Mouse (Mus musculus) adrenal gland, postnatal 36 days (tissue): ENCODE measurements around the gene Cfap54. TPM values are rescaled to one million over a fixed set of nuclear protein-coding genes. Genes with fewer than 3 reads are reported as not detected.
A peak's percentile ranks its signal among the peaks of the same experiment; 100 is the strongest.

ENCODE experiments used
- DNase-seq, 2 experiments: peaks; one replicate each; pipeline ENCODE4 v3.0.0; 2021; ENCODE audit warnings: mixed read lengths in 1 of 2
- total RNA-seq, 2 experiments: library from RNA; stranded (reverse); gene quantifications; 2 replicates each; pipeline ENCODE4 v1.2.3; 2021

Cfap54 gene
- total RNA-seq, 2 experiments from 2014 or later, result 5.5 TPM

GRCm38 (mm10) chr10:92941616-92942015, 139.8 kb downstream of the Cfap54 start:
- no peak for DNase-seq

GRCm38 (mm10) chr10:92937741-92938285, 143.6 kb downstream of the Cfap54 start:
- DNase-seq, result no peak

GRCm38 (mm10) chr10:92937091-92937490, 144.3 kb downstream of the Cfap54 start:
- DNase-seq, result peak; percentile 29 to 30

DNA sequence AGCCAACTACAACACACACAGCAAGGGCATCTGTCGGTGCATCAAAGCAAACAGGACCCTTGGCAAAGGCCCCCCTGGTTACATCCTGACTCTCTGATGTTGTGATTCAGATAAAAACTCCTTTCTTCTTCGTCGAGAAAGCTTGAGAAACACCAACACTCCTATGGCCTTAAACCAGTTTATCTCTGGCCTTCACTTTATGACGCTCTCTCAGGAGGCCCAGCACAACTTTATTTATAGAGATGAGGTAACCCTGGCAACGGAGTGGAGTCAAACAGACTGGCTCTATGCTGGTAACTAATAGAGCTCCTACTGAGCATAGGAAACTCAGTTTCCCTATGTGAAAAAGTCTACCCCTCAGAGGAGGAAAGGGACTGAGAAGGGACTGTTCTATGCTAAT, 146.9 kb downstream of the Cfap54 start:
- DNase-seq, result peak; percentile 42 to 61

GRCm38 (mm10) chr10:92933616-92934015, 147.8 kb downstream of the Cfap54 start:
- no peak for DNase-seq

DNA sequence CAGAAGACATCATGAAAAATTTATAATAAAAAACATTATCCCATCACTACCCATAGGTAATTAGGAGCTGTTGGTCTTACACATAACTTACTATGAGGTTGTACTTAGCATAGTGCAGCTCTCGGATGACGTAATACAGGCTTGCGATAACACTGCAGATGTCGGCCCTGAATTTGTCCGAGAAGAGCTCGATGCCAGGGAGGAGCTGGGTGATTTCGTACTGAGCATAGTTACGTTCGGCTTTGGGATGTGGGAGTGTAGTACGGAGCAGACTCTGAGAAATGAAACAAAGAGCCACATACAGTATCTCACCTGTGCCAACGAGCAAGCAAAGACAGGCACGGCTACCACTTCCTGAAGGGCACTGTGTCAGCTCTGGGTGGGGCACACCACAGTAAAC, 149.0 kb downstream of the Cfap54 start:
- peak in 1 of 2 experiments; percentile 13 for DNase-seq

DNA sequence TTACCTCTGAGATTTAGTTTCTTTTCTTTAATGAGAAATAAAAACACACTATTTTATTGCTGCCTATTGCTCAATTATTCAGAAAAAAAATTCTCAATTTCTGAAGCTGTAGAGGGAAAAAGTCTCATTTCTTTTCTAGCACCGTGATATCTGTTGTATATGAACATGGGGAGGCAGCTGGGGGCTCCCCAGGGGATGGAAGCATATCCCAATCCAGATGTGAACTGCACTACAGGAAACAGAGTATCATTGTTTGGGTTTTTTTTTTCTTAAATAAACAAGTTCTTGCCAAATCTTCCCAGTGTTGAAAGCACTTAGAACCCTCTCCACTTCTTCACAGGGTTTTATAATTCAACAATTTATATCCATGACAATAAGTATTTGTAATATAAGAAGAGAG, 151.4 kb downstream of the Cfap54 start:
- DNase-seq, result no peak

DNA sequence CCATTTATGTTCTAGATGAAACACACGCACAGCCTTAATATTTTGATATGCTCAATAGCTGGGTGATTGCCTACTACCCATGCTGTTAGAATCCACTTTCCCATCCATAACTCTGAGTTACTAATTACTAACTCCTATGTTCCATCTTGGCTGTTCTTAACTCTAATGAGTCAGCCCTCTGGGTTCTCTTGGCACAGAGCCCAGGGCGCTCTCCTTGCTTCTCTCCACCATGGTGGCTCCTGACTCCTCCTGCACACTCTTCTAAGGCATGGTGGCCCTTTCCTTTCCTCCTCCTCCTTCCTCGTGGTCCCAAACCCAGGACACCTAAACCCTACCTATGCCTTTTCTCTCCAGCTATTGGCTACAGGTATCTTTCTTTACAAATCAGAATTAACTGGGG, 153.2 kb downstream of the Cfap54 start:
- DNase-seq, result peak; percentile 79 to 86

DNA sequence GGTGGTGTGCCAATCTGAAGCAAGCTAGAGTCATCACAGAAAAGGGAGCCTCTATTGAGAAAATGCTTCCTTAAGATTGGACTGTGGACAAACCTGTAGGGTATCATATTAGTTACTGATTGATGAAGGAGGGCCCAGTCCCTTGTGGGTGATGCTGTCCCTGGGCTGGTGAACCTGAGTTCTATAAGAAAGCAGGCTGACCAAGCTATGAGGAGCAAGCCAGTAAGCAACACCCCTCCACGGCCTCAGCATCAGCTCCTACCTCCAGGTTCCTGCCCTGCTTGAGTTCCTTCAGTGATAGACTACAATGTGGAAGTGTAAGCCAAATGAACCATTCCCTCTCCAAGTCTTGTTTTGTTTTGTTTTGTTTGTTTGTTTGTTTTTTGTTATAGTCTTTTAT, 162.9 kb downstream of the Cfap54 start:
- no peak for DNase-seq

GRCm38 (mm10) chr10:92907246-92907645, 174.2 kb downstream of the Cfap54 start:
- DNase-seq, result no peak

DNA sequence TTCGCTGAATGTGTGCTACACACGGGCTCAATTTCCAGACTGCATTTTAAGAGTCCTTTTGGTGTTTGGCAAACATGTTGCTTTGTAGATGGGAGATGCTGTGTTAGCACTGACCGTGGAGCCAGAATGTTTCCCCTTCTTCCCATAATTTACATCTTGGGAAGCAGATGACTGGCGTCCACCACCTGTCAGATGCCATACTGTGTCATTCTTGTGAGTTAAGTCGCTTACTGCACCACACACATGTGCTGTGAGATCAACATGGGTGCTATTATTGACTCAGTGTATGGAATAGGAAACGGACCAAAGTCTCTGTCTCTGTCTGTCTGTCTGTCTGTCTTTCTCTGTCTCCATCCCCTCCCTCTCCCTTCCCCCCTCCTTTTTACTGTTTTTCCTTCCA, 193.0 kb downstream of the Cfap54 start:
- DNase-seq, result no peak

DNA sequence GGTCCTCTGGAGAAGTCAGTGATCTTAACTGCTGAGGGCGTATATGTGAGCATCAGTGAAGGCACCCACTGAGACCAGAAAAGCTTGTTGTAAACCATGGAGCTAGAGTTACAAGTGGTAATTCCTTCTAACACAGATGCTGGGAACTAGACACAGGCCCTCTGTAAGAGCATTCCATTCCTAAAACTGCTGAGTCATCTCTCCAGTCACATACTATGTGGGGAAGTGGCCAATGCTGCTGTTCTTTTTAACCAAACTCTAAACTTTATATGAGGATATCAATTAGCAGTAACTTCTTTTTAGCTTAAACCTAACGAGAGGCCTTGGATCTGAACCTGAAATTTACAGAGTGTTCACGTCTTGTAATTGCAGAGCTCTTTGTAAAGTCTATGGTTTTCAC, 203.4 kb downstream of the Cfap54 start:
- DNase-seq, result no peak

- no peak for DNase-seq
These were observed 240.4 kb downstream of the Cfap54 start for GRCm38 (mm10) chr10:92840980-92841379.

DNA sequence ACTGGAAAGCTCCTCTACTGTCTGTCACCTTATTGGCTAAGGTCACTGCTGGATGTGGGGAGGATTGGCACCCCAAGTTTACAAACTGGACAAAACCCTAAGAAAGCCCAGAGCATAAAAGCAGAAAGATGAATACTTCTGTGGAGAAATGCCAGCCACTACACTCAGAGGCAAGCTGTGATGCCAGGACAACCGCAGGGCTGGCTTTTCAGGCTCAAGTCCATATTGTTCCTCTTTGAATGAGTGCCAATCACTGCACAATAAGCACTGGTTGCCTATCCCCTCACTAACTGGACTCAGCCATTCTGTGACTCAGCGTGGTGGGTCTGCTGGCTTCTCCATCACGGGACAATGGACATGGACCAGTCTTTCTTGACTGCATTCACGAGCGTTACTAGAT, 243.8 kb downstream of the Cfap54 start:
- DNase-seq, result peak in 1 of 2 experiments; percentile 2

GRCm38 (mm10) chr10:92837045-92837444, 244.4 kb downstream of the Cfap54 start:
- no peak for DNase-seq

- no peak for DNase-seq
These were observed 259.9 kb downstream of the Cfap54 start for GRCm38 (mm10) chr10:92821499-92821898.

DNA sequence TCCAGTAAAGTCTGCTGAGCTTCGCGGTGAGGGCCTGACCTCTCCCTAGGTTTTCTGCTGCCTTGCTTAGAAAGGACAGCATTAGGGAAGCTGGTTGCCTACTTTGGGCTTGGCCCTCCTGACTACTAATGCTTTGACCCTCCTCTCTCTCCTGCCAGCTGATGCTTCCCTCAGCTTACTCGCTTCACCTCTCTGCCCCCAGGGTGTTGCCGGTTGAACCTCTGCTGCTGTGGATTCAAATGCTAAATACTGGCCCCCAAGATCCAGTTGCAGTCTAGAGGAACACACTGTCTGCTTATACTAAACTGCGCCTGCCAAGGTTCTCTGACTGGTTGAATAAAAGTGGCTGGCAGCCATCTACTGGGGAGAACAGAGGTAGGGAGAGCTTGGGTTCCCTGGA, 263.2 kb downstream of the Cfap54 start:
- no peak for DNase-seq

GRCm38 (mm10) chr10:92816903-92817302, 264.5 kb downstream of the Cfap54 start:
- no peak for DNase-seq

GRCm38 (mm10) chr10:92810894-92811293, 270.5 kb downstream of the Cfap54 start:
- DNase-seq, result no peak

- DNase-seq, result no peak
These were observed 289.5 kb downstream of the Cfap54 start for GRCm38 (mm10) chr10:92791908-92792307.

- no peak for DNase-seq
These were observed 289.9 kb downstream of the Cfap54 start for GRCm38 (mm10) chr10:92791531-92791900.

GRCm38 (mm10) chr10:92790893-92791530, 290.4 kb downstream of the Cfap54 start:
- DNase-seq, result no peak

DNA sequence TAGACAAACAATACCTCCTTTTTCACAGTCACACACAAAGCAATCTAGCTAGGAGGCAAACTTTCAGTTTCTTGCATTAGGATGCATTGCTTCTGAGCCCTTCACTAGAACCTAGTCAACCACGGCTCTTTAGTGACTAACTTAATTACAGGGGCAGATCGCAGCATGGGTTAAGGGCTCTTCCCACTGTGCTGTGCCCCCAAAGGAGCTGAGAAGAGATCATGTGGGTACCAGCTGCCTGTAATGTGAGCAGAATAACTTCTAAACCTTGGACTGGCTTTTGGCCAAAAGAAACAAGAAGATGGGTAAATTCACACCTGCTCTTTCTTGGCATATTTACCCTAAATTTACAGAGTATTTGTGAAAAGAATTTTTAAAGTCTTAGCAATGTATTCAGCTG, 291.2 kb downstream of the Cfap54 start:
- no peak for DNase-seq

- DNase-seq, result no peak
These were observed 292.9 kb downstream of the Cfap54 start for GRCm38 (mm10) chr10:92788410-92789096.
